Mouse (Mus musculus) urinary bladder, postnatal 36 days (tissue): ENCODE results near the gene Wdr4.
"Not testable (repeated sequence)": the region's sequence is repeated elsewhere in the genome, so short reads cannot be mapped to it uniquely, and the experiment has no call there.

ENCODE experiments used
- DNase-seq, 2 experiments: peaks; one replicate each; pipeline ENCODE4 v3.0.0; 2022; ENCODE audit warnings: low spot score in 2 of 2, mixed read lengths in 1 of 2

The Wdr4 gene

DNA sequence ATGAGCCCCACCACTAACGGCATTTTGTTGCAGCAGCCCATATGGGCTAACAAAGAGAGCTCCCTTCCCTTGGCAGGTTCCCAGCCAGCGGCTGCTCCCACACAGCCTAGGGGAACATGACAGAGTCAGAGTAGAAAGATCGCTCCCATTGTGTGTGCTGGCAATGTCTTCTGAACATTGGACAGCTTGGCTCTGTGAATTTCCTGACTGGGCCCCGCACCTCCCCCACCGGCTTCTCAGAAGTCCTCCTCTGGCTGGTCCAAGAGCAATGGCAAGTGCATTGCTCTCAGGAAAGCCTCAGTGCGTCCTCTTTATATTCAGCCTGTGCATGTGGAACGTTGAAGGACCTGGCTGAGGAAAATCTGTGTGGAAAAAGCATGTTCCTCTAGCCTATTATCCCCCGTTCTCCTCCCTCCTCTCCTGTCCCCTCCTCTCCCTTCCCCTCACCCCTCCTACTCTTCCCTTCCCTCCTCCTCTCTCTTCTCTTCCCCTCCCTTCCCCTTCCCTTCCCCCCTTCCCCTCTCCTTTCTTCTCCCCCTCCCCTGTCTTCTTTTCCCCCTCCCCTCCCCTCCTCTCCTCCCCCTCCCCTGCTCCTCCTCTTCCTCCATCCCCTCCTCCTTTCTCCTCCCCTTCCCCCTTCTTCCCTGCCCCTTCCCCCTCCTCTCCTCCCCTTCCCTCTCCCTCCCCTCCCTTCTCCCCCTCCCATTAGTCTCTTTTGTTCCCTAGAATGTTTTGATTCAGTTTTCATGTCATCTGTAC, 16.3 kb upstream of the Wdr4 start:
- DNase-seq: peak in 1 of 2 experiments; percentile 51

GRCm38 (mm10) chr17:31535358-31535757, 15.6 kb upstream of the Wdr4 start:
- DNase-seq: no peak

DNA sequence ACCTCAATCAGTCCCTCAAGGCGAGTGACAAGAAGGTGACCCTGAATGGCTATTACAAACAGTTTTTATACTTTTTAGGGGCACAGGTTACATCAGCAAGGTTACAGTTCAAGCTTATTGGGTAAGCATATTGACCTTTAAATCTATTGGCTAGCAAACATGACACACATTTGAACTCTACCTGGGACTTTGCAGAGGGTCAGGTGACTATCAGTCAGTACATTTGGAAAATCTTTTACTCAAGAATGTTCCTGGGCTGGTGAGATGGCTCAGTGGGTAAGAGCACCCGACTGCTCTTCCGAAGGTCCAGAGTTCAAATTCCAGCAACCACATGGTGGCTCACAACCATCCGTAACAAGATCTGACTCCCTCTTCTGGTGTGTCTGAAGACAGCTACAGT, 12.6 kb upstream of the Wdr4 start:
- not testable (repeated sequence) for DNase-seq

DNA sequence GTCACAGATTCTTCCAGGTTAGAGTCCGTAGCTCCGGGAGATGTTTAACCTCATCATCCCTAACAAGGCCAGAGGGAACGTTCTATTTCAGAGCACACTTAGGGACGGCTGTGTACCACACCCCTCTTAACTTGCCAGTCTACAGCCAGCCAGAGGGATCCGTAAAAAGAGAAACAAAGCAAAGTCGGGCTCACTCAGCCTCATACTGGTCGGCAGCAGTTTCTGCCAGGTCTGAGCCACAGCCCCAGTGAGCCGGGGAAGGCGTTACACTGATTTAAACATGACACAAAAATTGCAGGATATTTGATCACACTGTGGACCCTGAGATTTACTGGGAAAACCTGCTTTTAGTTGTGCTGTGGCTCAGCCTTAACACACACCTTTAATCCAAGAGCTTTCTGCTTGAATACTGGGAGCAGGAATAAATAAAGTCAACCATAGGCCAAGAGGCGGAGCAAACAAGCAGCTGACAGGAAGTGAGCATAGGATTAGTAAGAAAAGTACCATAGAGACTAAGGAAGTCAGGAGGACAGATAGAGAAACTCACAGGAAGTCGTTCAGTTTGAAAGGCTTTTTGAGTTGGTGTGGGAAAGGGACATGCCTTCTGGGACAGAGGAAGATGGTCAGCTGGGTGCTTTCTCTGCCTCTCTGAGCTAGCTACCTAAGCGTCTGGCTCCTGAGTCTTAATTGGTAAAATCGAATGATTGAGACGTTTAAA, 11.8 kb upstream of the Wdr4 start:
- DNase-seq: no peak

DNA sequence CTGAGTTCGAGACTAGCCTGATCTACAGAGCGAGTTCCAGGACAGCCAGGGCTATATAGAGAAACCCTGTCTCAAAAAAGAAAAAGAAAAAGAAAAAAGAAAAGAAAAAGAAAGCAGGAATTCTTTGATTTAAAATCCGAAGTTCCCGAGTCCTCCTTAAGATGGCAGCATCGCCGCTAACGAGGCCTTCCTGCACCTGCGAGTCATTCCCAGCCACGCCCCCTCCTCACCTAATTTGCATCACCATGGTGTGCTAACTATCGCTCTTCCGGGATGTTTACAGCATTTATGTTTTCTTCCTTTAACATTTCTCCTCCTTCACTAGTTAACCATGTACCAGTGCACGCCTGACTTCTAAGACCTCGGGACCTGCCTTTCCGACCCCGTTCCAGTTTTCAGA, 9.5 kb upstream of the Wdr4 start:
- peak in 1 of 2 experiments; percentile 28 for DNase-seq

GRCm38 (mm10) chr17:31525816-31526215, 6.0 kb upstream of the Wdr4 start:
- no peak for DNase-seq

DNA sequence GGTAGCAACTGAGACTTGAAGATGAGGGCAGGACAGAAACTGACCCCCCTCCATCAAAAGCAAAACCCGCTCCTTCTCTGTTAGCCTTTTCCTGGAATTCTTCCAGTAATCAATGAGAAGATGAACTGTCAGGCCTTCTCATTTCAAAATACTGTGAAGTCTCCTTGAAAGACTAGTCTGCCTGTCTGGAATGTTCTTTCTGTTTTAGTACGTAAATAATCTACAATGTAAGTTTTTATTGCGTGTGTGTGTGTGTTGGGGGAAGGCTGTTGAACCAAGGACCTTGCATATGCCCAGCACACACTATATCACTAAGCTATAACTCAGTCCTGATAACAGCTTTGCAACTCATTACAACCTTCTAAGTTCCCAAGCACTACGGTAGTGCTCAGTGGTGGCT, 5.3 kb upstream of the Wdr4 start:
- no peak for DNase-seq

DNA sequence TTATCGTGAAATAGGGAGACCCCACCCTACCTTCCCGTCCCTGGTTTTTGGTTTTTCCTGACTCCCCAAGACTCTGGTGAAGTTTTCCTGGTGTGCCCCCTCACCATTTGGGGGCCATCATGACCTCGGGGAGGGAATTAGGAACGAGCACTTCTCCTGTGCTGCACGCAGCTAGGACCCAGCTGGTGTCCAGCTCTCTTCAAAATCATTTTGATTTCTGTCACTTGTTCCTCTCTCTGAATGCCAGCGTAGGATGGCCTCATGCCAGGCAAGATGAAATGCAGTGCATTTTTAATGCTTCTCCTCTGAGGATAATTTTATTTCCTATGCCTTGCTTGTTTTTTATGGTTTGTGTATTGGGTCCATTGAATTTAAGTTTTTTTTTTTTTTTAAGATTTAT, 2.2 kb upstream of the Wdr4 start:
- no peak for DNase-seq

- peak in 1 of 2 experiments; percentile 47 for DNase-seq
These were observed 1.1 kb upstream of the Wdr4 start for GRCm38 (mm10) chr17:31520895-31521294.

GRCm38 (mm10) chr17:31519344-31519945, 335 bp downstream of the Wdr4 start:
- DNase-seq: no peak

- DNase-seq: no peak
These were observed 5.1 kb downstream of the Wdr4 start for GRCm38 (mm10) chr17:31514696-31515095.

DNA sequence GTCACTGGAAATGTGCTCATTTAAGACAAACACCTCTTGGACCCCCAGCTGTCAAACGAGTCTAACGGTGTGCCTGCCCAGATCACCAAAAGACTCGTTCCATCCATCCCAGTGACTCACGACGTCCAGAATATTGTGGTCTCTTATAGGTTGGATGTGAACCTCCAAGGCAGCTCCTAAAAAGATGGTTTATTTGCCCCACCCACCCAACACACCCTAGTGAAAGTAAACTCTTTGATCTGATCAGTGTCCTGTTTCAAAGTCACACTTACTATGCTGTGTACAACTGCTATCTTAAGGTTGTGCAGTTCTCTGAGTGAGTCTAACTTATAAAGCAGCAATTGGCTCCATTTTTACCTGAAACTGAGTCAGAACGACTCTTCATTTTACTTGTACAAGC, 7.2 kb downstream of the Wdr4 start:
- no peak for DNase-seq

DNA sequence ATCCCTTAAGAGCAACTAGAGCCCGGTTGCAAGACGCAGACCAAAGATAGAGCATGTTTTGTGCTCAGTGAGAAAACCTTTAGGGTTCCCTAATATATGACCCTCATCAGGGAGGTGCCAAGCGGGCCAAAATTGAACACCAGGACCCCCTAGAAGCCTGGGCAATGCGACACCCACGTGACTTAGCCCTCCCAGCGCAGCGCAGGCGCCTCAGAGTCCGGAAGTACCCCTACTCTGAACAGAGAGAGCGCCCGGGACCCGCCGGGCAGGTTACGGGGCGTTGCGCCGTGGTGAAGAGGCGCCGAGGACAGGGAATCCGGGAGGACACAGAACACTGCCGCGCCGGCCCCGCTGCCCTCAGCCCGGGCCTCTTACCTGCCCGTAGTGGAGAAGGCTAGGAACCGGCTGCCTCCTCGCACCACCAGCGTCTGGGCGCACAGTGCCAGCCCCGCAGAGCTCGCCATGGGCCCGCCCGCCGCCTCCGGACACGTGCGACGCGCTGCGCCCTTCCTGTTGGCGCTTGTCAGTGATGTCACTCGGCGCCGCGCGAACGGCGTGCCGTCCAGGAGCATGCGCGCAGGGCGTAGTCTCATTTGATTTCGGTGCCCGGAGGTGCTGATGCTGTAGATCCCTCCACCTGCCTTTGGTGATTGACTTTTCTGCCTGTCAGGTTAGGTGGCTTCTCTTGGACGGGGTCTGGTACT, 7.8 kb downstream of the Wdr4 start:
- DNase-seq: peak; percentile 73 to 83

- no peak for DNase-seq
These were observed 8.8 kb downstream of the Wdr4 start for GRCm38 (mm10) chr17:31510944-31511343.

DNA sequence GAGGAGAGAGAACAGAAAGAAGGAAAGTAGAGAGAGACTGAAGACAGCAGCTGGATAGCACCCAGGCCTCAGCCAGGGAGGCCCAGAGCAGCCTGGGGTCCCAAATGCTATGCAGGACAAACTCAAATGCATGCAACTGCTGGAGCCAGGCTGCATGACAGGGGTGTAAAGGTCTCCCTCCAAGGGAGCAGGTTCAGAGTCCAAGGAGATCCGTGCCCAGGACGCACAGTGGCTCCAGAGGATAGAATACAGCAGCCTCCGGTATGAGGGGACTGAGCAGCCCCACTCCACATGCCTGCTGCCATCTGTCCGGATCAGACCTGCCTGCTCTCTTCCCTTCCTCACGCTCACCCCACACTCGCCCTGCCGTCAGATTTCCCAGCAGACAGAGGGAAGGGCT, 13.5 kb downstream of the Wdr4 start:
- no peak for DNase-seq

- DNase-seq: no peak
These were observed 14.8 kb downstream of the Wdr4 start for GRCm38 (mm10) chr17:31505013-31505412.

GRCm38 (mm10) chr17:31503936-31504335, 15.8 kb downstream of the Wdr4 start:
- no peak for DNase-seq

GRCm38 (mm10) chr17:31503337-31503736, 16.4 kb downstream of the Wdr4 start:
- no peak for DNase-seq

- no peak for DNase-seq
These were observed 17.4 kb downstream of the Wdr4 start for GRCm38 (mm10) chr17:31502261-31502927.

DNA sequence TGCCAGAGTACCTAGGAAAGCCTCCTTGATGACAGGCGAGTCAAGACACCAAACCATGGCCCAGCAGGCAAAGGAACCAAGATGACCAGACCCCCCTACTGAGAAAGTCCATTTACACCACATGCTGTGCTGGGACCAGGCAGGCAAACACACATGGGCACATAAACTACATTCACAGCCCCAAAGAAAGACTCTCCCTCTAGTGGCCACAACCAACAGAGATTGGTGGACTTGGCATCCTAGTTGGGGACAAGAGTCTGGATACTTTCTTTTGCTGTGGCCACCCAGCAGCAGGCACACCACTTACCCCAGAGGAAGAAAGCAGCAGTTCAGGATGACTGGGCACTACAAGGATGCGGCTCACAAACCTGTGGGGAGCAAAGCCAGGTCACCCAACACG, 18.9 kb downstream of the Wdr4 start:
- no peak for DNase-seq

DNA sequence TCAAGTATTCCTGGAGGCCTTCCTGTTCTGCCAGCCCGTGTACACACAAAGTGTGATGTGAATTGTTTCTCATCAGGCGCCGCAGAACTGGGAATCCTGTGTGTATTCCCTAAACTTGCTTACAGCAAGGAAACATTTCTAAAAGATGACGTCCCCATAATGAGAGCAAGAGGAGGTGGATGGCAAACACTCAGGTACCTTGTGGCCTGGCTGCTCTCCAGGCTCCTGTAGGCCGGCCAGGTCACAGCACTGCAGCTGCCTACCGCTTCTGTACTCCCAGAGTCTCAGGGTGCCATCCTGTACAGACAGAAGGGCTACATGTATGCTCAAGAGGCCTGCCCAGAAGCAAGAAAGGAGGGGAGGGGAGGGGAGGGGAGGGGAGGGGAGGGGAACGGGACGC, 19.4 kb downstream of the Wdr4 start:
- no peak for DNase-seq

DNA sequence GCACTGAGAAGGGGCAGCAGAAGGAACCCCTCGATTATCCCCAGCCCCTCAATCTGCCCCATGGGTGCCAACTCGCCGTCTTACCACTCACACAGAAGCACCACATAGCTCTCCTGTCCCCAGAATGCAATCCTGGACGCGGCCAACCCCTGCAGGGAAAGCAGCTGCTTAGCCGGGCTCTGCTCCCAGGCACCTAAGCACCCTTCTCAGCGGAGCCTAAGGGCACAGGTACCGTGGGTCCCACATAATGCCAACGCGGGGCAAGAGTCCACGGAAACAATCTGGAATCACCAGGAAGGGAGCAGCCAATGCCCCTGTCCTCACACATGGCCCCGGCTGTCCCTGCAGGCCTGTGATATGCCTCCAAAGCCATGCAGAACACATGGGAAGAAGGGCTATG, 20.1 kb downstream of the Wdr4 start:
- DNase-seq: no peak
